Mouse (Mus musculus) limb, embryonic 14.5 days (tissue): ENCODE data around the gene Gpr183. TPM values are rescaled to one million over a fixed set of nuclear protein-coding genes. Genes with fewer than 3 reads are reported as not detected.

ENCODE experiments used
- ATAC-seq: fragments of 200-750 bp; cut with Nextera tagmentation; 2 replicates; pipeline ENCODE4 v1.8.0; 2017; ENCODE audit warnings: low read depth, moderate number of reproducible peaks, moderate TSS enrichment; ENCODE audit not compliant: low FRiP score
- DNase-seq: peaks from one replicate; pipeline ENCODE4 v3.0.0-alpha.2; 2015; ENCODE audit warnings: low spot score
- H3K27ac ChIP-seq: fragments of 300-500 bp; sonication (generic); replicated peaks from 2 replicates; pipeline ENCODE4 v1.5.1; 2014; ENCODE audit warnings: low read depth, mild to moderate bottlenecking, low read length, moderate library complexity, mixed read lengths
- H3K27me3 ChIP-seq: fragments of 300-500 bp; sonication (generic); 2 replicates; pipeline ENCODE4 v1.6.1; 2014; ENCODE audit warnings: low read length, mixed read lengths; ENCODE audit not compliant: control insufficient read depth, insufficient read depth
- H3K36me3 ChIP-seq: fragments of 300-500 bp; sonication (generic); 2 replicates; pipeline ENCODE4 v1.6.1; 2014; ENCODE audit warnings: mild to moderate bottlenecking, low read length, moderate library complexity, mixed read lengths; ENCODE audit not compliant: control insufficient read depth, insufficient read depth
- H3K4me1 ChIP-seq: fragments of 300-500 bp; sonication (generic); 2 replicates; pipeline ENCODE4 v1.6.1; 2014; ENCODE audit warnings: antibody characterized with exemption, low read length, mixed read lengths; ENCODE audit not compliant: control insufficient read depth, insufficient read depth
- H3K4me2 ChIP-seq: fragments of 300-500 bp; sonication (generic); replicated peaks from 2 replicates; pipeline ENCODE4 v1.6.1; 2014; ENCODE audit warnings: low read depth, mild to moderate bottlenecking, low read length, moderate library complexity; ENCODE audit not compliant: severe bottlenecking
- H3K4me3 ChIP-seq: fragments of 300-500 bp; sonication (generic); replicated peaks from 2 replicates; pipeline ENCODE4 v1.5.1; 2014; ENCODE audit warnings: low read length
- H3K9ac ChIP-seq: fragments of 300-500 bp; sonication (generic); 2 replicates; pipeline ENCODE4 v1.6.1; 2014; ENCODE audit warnings: mild to moderate bottlenecking, low read depth, low read length, moderate library complexity; ENCODE audit not compliant: severe bottlenecking
- H3K9me3 ChIP-seq: fragments of 300-500 bp; sonication (generic); 2 replicates; pipeline ENCODE4 v1.6.1; 2016; ENCODE audit warnings: low read length; ENCODE audit not compliant: control insufficient read depth
- POLR2A ChIP-seq: fragments of 200-500 bp; IDR thresholded peaks from 2 replicates; pipeline ENCODE4 v1.8.0; 2012; ENCODE audit warnings: inconsistent platforms, mild to moderate bottlenecking, moderate library complexity, borderline replicate concordance; ENCODE audit not compliant: insufficient read depth, insufficient read length; ENCODE audit errors: extremely low read depth
- WGBS: fragments of 180-500 bp; shearing (Covaris S2); extraction: QIAGEN DNeasy Blood & Tissue Kit; methylation state at CpG from one replicate; pipeline ENCODE4 v1.1.7; 2014; 5-methylcytosine and 5-hydroxymethylcytosine counted together
- polyA plus RNA-seq, 2 experiments: library from polyadenylated mRNA; depleted of rRNA in 1 of 2; stranded (reverse) in 1 of 2; unstranded in 1 of 2; fragments of >200 nt; fragmentation: Nextera tagmentation in 1 of 2; extraction: Ambion mirVana in 1 of 2; gene quantifications; 2 replicates each; pipeline versions ENCODE4 v1.2.1 to v1.2.3; 2012 to 2014

Gpr183 gene
- polyA plus RNA-seq, 2 experiments: 2.8 to 4.3 TPM

- Histone ChIP-seq H3K9me3 (no peaks in the 10 kb centered on the region), H3K4me1 (no peaks in the 10 kb centered on the region; the same call in 1 of the 2 replicates), H3K36me3 (peaks cover 35% of the 10 kb centered on the region), H3K4me3 (no peak within 1 kb of the TSS), H3K27ac (no peak within 1 kb of the TSS), H3K27me3 (no peaks in the 10 kb centered on the region), H3K9ac (no peak within 1 kb of the TSS), H3K4me2 (no peak within 1 kb of the TSS)
- DNase-seq (no peak), ATAC-seq (no peak)
- WGBS: 73% methylated on average over 8 of the region's 8 CpGs
- no peak for TF ChIP-seq POLR2A
Observed at GRCm38 (mm10) chr14:121915621-121916020, 49.4 kb downstream of the Gpr183 start, which contains the start of gene Gpr18. TSS of gene Gpr18 (minus strand) at chr14:121915781.

GRCm38 (mm10) chr14:121915143-121915542 is 49.9 kb downstream of the Gpr183 start:
- no peak for ATAC-seq
- no peak for TF ChIP-seq POLR2A
- no peaks in the 10 kb centered on the region for H3K27me3 ChIP-seq
- peaks cover 33% of the 10 kb centered on the region for H3K36me3 ChIP-seq
- no peak overlapping the region for H3K4me2 ChIP-seq
- no peak overlapping the region for H3K4me3 ChIP-seq
- H3K9ac ChIP-seq: no peak overlapping the region
- H3K4me1 ChIP-seq: no peaks in the 10 kb centered on the region; the same call in 1 of the 2 replicates
- 74% methylated on average over 5 of the region's 5 CpGs for WGBS
- H3K9me3 ChIP-seq: no peaks in the 10 kb centered on the region
- DNase-seq: no peak
- H3K27ac ChIP-seq: no peak overlapping the region

GRCm38 (mm10) chr14:121912501-121912900 is 52.5 kb downstream of the Gpr183 start:
- Histone ChIP-seq H3K27me3 (no peaks in the 10 kb centered on the region), H3K9ac (no peak overlapping the region), H3K9me3 (no peaks in the 10 kb centered on the region), H3K4me2 (no peak overlapping the region), H3K4me3 (no peak overlapping the region), H3K36me3 (peaks cover 52% of the 10 kb centered on the region), H3K4me1 (no peaks in the 10 kb centered on the region), H3K27ac (no peak overlapping the region)
- no peak for TF ChIP-seq POLR2A
- no peak for ATAC-seq
- 90% methylated on average over 7 of the region's 7 CpGs for WGBS
- no peak for DNase-seq

DNA sequence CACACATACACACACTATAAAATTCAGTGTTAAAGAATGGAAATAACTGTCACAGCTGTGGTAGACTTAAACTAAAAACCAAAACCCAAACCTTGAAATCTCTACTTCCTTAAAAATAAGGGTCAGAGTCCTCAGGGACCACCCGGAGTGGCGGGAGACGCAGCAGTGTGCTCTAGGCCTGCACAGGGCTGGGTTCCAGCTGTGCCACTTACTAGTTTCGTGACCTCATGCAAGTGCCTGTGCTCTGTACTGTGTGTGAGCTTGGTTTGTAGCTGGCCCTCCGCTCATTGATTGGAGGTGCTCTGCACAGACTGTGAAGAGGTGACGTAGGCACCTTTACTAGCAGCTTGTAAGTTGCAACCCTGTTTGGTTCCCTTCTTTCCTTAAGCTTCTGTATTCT is 55.1 kb downstream of the Gpr183 start:
- Histone ChIP-seq H3K9ac (no peak overlapping the region), H3K4me3 (no peak overlapping the region), H3K9me3 (no peaks in the 10 kb centered on the region), H3K4me1 (no peaks in the 10 kb centered on the region), H3K27ac (no peak overlapping the region), H3K4me2 (no peak overlapping the region), H3K36me3 (peaks cover 53% of the 10 kb centered on the region), H3K27me3 (no peaks in the 10 kb centered on the region)
- ATAC-seq (no peak), DNase-seq (no peak)
- TF ChIP-seq POLR2A: no peak
- WGBS: 90% methylated on average over 6 of the region's 6 CpGs

DNA sequence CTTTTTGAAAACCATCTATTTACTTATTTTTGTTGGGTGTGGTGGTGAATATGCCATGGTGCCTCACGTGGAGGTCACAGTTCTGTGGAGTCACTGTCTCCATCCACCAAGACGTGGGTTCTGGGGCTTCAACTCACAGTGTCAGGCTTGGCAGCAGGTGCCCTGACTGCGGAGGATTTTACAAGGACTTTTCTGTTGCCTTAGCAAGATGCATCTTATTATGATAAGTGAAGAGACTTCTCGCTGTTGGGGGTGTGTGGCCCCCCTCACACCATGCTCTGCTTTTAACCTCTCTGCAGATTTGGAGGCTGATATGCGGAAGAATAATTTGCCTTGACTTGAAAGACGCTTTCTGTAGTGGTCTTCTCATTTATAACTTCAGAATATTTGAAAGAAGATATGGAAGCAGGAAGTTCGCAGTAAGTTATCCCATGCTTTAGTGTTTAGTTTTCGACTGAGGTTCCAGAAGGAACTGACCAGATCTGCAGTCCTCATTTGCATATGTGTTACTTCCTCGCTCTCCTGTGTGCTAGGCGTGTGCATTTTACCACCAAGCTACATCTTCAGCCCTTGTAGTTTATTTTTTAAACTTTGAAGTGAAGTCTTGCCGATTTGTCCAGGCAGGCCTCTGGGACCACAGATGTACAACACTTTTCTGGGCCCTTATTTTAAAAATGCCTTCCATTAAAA is 57.9 kb downstream of the Gpr183 start:
- 93% methylated on average over 11 of the region's 11 CpGs for WGBS

More for the DNA sequence above, 57.9 kb downstream of the Gpr183 start:
- H3K4me3 ChIP-seq: no peak overlapping the region
- no peak overlapping the region for H3K4me2 ChIP-seq
- H3K9me3 ChIP-seq: no peaks in the 10 kb centered on the region
- no peak overlapping the region for H3K9ac ChIP-seq
- DNase-seq (no peak), ATAC-seq (no peak)
- no peaks in the 10 kb centered on the region for H3K4me1 ChIP-seq
- H3K27me3 ChIP-seq: no peaks in the 10 kb centered on the region
- TF ChIP-seq POLR2A: no peak
- H3K27ac ChIP-seq: no peak overlapping the region
- H3K36me3 ChIP-seq: peaks cover 44% of the 10 kb centered on the region
